17 mouse cellular contexts compared by ENCODE assay signal in the genomic region with DNA sequence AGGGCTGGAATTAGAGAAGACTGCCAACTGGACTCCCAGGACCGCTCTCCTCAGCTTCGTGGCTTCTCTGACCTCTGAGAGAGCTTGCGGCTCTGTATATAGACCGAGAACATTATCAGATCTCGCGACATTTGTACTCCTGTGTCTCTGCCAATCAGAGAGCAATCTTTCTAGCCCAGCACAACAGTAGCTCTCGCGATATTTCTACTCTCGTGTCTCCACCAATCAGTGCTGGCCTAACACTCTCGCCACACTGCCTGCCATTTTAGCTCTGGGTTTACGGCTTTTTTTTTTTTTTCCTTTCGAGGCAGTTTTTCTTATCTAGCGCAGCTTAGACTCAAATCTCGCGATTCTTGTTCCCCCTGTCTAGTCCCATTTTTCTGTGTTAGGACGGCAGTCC.
"Had no signal": no experiment of that assay in that cellular context is flagged by ENCODE, and none has a peak within 500 bp of the region (broad histone marks: within the 10 kb centered on the region; RNA-seq: fewer than 3 reads in every experiment).

No protein-coding gene starts in this region.

- H3K27ac ChIP-seq: liver, embryonic 15.5 days; lung, embryonic 15.5 days; macrophage; midbrain, embryonic 13.5 days; midbrain, embryonic 15.5 days; neural tube, embryonic 12.5 days had no signal

- H3K27me3 ChIP-seq: liver, embryonic 15.5 days; lung, embryonic 15.5 days; megakaryocyte, embryonic 14.5 days; midbrain, embryonic 13.5 days; midbrain, embryonic 15.5 days; neural tube, embryonic 12.5 days had no signal

- H3K4me3 ChIP-seq: liver, embryonic 15.5 days; lung, embryonic 15.5 days; megakaryocyte, embryonic 14.5 days; midbrain, embryonic 13.5 days; midbrain, embryonic 15.5 days; neural tube, embryonic 12.5 days had no signal

- H3K4me1 ChIP-seq: liver, embryonic 15.5 days; lung, embryonic 15.5 days; megakaryocyte, embryonic 14.5 days; midbrain, embryonic 13.5 days; midbrain, embryonic 15.5 days; neural tube, embryonic 12.5 days had no signal

- H3K36me3 ChIP-seq: liver, embryonic 15.5 days; lung, embryonic 15.5 days; midbrain, embryonic 13.5 days; midbrain, embryonic 15.5 days; neural tube, embryonic 12.5 days had no signal

- DNase-seq: liver, postnatal 0 days; lung, adult 2 months; lung, postnatal 14 days; lung, postnatal 36 days; right cerebral cortex, postnatal 25 days; right cerebral cortex, postnatal 4 days; spleen, adult 18-20 months; thymus, adult 2 months; thymus, postnatal 25 days; thymus, postnatal 4 days had no signal
